Mouse (Mus musculus) embryo, embryonic 11.5 days (tissue): ENCODE measurements at regions not wholly inside any gene's neighbourhood (a gene's known extent, or its start where the extent isn't known, plus 50 kb on each side); places are given as distances from the start of the nearest gene placed in this dataset.

Source experiments
- DNase-seq: peaks from one replicate; pipeline ENCODE4 v3.0.0-alpha.2; 2012; ENCODE audit warnings: low read depth, low spot score

GRCm38 (mm10) chr1:136717830-136718517 lies 93.3 kb downstream of the Zfp281 start:
- DNase-seq, result no peak

DNA sequence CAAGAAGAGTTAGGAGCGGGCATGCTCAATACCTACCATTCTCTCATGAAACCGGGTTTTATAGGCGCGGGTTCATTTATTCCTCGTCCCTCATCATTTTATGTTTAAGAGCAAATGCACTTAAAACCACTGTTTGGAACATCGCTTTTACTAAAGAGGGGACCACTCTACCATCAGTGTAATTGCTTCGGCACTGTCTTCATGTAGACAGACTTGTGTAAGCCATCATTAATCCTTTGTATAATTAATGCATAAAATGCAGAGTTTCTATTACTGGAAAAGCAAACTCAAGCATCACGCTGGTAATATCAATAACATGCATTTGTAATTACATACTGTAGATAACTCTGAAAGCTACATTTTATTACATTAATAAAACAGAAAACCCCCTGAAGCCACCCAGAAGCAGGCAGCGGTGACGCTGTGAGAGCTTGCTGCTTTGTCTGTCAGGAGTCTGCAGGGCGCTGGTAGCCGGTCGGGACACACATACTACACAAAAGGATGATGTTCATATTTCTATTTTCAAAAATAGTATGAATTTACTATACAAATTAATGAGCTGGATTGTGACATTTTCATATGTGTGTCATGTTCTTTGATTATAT lies 99.2 kb downstream of the Zfp281 start:
- DNase-seq, result no peak

- no peak for DNase-seq
Observed at GRCm38 (mm10) chr1:136725242-136725641, 100.5 kb downstream of the Zfp281 start.

DNA sequence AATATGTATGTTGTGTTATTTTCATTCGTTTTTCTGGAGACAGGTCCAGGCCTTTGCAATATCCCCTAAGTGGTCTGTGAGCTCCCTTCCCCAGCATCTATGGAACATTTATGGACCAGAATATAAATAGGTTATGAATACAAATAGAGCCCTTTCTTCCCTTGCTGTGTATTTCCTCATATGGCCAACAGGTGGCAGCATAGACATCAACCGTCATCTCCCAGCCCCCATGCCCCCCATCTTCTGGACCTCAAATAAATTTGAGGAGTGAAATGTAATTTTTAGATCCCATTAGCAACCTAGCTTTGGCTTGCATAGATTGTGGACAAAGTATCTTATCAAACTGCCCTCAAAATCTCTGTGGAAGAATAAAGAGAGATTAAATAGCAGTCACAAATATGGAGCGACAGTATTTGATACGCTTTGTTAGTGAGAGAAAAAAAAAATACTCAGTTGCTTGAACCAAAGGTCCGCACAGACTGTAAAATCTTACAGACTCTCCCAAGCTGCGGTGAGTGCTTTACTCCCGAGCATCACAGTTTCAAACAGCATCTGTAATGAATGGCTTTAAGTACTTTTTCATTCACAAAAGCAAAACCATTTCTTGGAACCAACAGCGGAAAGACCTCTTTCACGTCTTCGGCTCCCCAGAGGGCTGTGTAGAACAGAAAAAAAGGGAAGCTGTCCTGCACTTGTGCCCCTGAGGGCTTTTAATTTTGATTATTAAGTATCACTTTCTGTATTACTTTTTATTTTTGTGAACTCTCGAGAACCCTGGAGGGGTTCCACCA lies 101.6 kb downstream of the Zfp281 start:
- DNase-seq, result no peak

GRCm38 (mm10) chr1:136727868-136728631 lies 103.3 kb downstream of the Zfp281 start:
- DNase-seq, result no peak

GRCm38 (mm10) chr1:136728632-136728944 lies 103.9 kb downstream of the Zfp281 start:
- no peak for DNase-seq

DNA sequence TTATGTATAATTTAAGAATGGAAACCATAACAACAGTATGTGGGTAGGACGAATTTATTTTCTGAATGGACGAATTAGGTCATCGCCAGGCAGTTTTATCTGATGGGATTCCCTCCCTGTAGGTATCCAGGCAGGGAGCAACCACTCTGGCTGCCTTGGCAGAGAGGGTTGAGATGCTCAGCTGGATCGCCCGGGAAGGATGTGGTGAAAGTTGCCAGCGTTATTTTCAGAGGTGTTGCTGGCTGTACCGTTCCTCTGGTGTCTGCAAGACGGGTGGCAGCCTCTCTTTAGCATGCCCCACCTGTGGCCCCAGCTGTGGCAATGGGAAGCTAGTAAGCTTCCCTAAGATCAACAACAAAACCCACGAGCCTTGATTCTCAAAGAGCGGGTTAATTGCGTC lies 105.9 kb downstream of the Zfp281 start:
- DNase-seq, result no peak

GRCm38 (mm10) chr1:136738030-136738429 lies 113.3 kb downstream of the Zfp281 start:
- no peak for DNase-seq

DNA sequence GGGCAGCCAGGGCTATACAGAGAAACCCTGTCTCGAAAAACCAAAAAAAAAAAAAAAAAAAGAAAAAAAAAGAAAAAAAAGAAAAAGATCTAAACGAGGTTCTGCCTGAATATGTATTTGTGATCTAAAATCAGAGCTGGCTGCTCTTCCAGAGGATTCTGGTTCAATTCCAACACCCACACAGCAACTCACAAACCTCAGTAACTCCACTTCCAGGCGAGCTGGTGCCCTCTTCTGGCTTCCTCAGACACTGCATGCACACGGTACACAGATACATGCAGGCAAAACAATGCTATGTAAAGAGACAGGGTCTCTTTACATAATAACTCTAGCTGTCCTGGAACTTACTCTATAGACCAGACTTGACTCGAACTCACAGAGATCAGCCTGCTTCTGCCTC lies 114.8 kb downstream of the Zfp281 start:
- no peak for DNase-seq

- DNase-seq, result no peak
Observed at GRCm38 (mm10) chr1:136741061-136741460, 116.4 kb downstream of the Zfp281 start.

DNA sequence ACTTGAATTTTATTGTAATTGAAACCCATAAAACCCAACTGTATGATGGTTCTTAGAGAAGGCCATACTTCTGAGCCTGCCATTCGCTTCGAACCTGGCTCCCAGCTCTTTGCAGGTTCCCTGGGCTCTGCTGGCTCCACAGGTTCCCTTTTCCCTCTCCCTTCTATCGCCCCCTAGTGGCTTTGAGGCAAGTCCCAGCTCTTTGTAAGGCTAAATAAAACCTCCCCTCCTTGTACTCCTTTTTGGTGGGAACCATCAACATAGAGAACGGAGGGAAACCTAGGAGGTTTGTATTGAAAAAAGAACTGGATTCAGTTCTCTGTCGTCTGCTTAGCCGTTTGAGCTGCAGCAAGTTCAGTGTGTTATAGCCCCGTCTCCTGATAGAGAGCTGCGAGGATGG lies 124.5 kb downstream of the Zfp281 start:
- DNase-seq, result peak; percentile 38

GRCm38 (mm10) chr1:136751464-136752191 lies 126.9 kb downstream of the Zfp281 start:
- no peak for DNase-seq

GRCm38 (mm10) chr1:136754286-136754685 lies 129.6 kb downstream of the Zfp281 start:
- no peak for DNase-seq

- no peak for DNase-seq
Observed at GRCm38 (mm10) chr1:136758730-136759129, 134.0 kb downstream of the Zfp281 start.

DNA sequence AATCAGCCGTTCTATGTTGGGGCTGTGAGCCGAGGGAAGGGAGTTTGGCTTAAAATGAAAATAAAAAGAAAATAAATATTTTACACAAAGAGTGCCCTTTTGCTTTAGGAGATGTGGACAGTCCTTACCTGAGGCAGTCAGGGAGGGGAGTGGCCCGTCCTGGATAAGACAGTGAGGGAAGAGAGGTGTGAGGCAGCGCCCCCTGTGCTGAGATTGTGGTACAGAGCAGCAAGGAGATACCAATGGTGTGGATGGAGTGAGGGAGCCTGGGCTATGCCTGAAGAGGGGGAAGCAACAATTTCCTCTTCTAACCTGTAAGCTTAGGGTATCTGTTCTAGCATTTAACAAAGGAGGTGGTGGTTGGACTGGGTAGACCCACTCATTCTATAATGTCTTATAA lies 134.5 kb downstream of the Zfp281 start:
- no peak for DNase-seq

GRCm38 (mm10) chr1:136761467-136761866 lies 136.8 kb downstream of the Zfp281 start:
- no peak for DNase-seq

- peak; percentile 42 for DNase-seq
Observed at GRCm38 (mm10) chr1:136768969-136769401, 144.3 kb downstream of the Zfp281 start.

DNA sequence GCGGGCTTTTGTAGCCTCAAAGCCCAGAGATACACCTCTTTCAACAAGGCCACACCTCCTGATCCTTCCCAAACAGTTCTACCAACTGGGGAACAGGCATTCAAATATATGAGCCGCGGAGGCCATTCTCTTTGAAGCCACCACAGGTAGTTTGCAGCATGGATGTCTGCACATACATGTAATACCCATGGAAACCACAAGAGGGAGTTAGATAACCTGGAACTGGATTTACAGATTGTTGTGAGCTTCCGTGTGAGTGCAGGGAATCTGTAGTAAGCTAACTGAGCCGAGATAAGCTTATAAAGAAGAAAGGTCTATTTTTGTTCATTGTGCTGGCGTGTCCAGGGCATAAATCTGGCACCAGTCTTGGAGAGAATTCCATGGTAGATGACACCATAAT lies 149.0 kb downstream of the Zfp281 start:
- DNase-seq, result no peak

DNA sequence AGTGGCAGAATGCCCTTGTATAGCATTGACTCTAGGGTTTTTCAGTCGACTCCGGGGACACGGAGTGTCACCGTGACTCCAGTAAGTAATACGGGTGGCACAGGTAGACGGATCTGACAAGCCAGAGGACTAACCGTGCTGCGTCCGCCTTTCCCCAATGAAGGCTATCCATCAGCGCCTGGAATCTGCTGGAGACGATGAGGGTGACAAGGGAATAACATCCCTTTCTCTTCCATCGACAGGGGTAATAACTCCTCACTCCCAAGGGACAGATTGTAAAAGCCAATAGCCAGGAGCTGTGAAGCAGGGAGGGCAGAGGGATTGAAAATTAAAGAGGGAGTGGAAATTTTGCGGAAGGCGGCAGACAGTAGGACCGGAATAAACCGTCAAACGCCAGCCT lies 151.5 kb downstream of the Zfp281 start:
- no peak for DNase-seq

DNA sequence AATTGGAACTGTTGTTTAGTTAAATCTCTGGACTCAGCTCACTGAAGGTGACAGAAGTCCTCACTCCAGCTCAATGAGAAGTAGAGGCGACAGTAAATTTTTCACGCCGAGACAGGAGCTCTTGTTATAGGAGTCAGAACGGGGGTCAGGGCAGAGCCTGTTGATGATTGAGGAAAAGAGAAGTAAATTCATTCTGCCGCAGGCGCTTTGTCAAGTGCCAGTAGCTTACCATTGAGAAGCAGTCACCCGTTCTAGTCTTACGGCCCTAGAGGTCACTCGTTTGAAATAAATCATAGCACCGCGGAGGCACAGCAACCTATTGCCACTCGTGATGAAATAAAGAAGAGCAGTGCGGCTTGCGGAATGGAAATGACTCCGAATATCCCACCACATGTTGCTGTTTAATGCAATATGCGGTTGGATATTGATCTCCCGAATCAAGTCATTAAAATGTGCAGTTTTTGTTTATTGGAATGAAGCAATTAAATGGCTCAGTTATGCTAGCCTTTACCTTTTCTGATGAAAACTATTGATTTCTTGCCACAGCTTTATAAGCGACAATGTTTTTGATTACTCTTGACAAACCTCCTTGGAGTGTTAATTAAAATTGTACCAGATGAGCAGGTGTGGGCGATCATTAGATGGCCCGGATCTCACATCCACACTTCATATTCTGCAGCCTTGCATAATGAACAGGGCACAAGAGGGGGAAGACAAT lies 152.7 kb downstream of the Zfp281 start:
- DNase-seq, result peak; percentile 39

DNA sequence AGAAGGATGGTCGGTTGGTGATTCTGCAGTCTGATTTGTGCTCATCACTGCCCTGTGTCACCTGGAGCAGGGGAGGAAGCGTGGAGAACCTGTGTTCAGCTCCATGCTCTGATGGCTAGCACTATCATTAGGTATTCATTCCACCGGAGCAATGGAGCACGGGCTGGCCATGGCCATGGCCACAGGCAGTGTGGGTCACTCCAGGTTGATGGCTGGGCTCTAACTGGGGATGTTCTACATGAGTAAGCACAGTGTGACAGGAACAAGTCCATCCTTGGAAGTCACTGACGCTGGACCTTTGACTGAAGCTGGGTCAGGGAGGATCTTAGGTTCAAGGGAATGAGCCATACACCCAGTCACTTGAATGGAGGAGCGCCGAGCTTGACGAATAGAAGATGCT lies 154.7 kb downstream of the Zfp281 start:
- DNase-seq, result no peak
